Mouse (Mus musculus): ENCODE measurements around the gene Lrrk1. TPM values are rescaled to one million over a fixed set of nuclear protein-coding genes. Genes with fewer than 3 reads are reported as not detected.
"Not testable (repeated sequence)": the region's sequence is repeated elsewhere in the genome, so short reads cannot be mapped to it uniquely, and the experiment has no call there.

Lrrk1 gene
- total RNA-seq, 2 experiments from 2014 or later, result 12.4 to 16.4 TPM

DNA sequence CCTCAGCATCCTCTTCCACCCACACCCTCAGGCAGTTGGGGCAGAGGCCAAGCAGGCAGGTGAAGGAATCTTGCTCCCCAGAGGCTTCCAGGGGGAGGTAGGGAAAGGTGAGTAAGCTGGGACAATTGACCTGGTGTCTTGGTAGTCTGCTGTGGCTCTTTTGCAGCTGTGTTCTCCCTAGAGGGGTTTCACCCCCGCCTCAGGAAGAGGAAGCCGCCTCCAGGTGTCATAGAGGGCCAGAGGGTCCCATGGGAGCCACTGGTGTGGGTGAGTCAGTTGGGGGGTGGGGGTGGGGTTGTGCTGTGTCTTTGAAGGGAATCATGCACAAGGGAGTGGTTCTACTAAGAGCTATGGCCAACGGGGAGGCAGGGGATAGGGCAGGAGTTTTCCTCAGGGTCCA is 193.6 kb downstream of the Lrrk1 start:
- DNase-seq, result no peak

DNA sequence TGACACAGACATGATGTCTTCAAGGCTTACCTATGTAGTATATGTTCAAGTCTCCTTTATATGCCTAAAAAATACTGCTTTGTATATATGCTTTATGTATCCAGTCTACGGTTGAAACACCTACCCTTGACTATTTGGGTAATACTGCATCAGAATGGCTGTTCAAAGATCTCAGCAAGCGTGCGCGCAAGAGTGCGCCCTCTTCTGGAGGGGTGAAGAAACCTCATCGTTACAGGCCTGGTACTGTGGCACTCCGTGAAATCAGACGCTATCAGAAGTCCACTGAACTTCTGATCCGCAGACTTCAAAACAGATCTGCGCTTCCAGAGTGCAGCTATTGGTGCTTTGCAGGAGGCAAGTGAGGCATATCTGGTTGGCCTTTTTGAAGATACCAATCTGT is 197.8 kb downstream of the Lrrk1 start:
- DNase-seq, result not testable (repeated sequence)

DNA sequence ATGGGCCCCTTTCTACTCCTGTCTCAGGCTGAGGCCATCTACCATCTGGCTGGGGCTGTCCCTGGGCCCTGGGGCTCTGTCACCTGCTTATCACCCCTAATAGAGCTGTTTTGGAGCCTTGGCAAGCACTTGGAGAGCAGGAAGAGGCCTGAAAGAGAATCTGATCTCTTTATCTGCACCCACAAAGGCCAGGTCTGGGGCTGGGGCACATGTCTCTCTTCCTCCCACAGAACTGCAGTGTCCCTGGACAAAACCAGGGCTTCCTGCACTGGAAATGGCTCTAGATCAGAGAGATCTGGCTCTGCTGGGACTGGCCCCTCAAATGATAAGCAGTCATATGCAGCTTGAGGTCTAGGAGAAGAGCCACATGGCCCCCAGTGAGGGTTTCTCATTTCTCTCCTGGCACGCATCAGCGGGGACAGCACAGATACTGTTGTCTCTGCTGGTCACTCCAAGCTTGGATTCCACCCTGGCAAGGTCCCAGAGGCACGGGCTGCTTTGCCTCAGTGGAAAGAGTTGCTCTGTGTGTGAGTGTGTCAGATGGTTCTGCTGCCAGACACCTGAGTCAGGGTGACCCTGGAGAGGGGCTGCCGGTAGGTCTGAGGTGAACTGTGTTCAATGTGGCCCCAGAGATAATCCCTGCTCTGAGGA is 200.4 kb downstream of the Lrrk1 start:
- DNase-seq, result no peak

DNA sequence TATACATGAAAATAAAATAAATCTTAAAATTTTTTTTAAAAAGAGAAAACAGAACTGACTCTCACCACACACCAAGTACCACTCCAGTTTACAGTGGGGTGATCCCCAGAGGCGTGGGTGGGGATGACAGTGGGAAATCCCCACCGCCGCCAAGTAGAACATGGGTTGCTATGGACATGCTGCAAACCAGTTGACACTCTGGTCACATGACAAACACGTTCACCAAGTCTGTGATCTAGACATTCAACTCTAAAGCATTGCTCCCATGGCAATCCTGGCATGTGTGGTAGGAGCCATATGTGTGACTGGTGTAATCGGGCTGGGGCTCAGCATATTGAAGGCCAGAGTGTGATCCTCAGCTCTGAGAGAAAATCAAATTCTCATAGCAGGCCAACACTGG is 202.8 kb downstream of the Lrrk1 start:
- DNase-seq, result no peak

DNA sequence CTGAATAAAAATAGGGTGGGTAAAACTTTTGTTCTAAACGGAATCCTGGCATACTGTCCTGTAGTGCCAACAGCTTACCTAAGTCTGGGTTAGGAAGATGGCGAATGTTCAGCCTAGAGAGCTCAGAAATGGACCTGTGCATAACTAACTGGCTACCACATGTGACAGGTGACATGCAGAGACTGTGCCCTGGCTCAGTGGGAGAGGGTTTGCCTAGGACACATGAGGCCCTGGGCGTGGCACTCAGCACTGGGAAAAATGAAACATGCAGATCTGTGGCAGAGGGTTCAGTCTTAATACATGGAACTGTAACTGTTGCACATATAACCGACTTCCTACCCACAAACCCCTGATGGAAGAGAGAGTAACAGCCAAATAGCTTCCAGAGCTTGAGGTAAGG is 204.1 kb downstream of the Lrrk1 start:
- DNase-seq, result no peak

DNA sequence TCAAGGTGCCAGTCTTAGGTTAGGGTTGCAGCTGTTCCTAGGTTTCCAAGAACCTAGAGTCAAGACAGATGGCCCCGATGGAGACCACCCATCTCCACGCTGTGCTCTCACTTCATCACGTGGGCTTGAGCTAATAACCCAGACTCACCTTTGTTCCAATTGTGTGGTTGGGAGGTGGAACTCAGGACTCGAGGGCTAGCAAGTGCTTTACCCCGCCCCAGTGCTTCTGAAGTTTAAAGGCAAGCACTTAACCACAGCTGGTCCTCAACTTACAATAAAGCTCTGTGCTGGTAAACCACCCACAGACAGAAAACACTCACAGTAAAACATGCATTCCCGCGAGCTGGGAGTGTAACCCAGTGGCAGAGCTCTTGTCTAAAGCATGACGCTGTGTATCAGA is 204.7 kb downstream of the Lrrk1 start:
- DNase-seq, result no peak

DNA sequence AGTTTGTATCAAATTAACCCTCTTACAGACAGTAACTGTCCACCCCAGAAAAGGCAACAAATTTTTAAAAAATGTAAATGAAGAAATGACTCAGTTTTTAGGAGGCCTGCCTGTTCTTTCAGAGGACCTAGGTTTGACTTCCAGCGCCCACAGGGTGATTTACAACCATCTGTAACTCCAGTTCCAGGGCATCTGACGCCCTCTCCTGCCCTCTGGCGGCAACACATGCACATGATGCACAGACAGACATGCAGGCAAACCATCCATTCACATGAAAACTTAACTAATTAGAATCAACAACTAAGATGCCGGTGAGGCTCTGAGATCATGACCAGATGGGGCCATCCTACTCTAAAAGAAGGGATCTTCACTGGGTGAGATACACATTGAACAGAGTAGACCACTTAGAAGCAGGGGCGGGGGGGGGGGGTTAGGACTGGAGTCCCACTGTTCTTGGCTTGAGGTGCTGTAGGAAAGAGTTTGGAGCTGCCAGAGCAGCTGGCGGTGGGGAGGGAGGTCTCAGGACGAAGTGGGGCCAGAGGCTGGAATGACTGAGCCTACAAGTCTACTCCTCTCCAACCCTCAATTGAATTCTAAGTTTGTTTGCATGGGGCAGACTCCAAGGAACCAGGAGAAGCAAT is 206.0 kb downstream of the Lrrk1 start:
- no peak for DNase-seq

DNA sequence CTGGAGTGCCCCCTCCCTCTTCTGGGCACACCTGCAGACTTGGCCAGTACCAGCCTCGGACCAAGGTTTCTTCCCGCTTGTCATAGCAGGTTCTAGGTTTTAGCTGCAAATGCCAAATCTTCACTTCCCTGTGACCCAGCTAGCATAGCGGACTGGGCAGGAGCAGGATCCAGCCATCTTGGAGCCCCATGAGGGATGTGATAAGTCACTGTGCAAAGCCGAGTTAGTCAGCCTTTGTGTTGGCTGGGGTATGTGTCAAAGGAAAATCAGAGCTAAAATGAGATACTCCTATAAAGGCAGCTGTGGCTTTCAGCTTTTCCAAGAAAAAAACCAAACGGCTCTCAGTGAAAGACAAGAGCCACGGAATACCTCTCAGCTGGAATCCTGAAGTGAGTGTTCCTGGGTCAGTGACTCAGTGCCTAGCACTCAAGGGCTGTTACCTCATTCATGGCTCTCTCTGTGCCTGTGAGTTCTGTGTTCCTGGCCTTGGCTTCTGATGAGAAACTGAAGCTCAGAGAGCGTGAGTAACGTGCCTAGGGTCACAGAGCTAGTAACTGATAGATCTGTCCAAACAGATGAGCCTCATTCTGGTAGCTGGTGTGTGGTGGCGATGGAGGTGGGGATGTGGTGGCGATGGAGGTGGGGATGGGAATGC is 207.3 kb downstream of the Lrrk1 start:
- DNase-seq, result no peak

DNA sequence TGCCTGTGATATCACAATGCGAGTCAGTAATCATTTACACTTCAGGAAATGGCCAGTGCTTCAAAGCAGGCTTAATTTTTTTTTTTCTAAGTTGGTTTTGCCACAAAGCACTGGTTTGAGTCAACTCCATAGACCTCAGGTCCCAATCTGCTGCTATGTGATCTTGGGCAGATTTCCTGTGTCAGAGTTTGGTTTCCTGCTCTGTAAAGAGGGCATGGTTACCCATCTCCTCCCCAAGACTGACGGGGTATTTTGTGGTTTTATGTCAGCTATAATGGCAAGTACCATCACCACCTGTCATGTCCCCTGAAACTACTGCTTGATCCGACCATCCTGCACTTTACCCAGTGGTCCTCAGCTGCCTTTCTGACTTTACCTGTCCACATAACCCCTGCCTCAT is 207.9 kb downstream of the Lrrk1 start:
- DNase-seq, result no peak

DNA sequence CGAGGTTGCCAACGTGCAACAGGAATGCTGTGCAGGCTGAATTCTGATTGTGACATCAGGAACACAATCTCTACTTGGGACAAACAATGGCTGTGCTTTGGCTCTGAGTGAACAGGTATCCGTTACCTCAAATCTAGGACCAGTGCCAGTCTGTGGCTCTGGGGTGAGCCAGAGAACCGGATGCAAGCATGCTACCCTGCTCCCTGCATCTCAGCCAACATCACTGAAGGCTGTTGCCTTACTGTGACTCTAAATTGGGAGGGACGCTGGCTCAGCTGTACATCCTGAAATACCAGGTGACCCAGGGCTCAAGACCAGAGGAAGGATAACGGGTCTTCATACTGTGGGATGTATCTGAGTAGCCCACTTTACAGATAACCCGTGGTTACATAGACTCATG is 208.4 kb downstream of the Lrrk1 start:
- DNase-seq, result no peak

DNA sequence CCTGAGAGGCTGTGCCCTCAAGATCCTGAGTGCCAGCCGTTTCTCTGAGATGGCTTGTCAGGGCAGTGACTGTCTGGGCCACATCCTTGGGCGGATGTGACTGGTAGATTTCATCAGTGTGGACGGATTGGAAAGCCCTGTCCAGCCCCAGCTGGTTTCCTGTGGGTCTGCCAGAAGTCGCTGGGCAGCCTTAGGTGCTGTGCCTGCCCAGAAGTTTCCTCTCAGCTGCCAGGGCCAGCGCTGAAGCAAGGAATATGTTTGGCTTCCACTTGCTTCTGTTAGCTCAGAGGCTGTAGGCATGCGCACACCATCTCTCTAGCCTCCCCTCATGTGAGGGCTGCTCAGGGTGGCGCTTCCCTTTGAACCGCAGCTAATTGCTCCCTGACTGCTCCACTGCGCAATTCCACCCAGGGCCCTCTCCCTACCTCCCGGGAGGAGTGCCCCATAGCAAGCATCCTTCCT is 209.0 kb downstream of the Lrrk1 start:
- peak; percentile 65 for DNase-seq

DNA sequence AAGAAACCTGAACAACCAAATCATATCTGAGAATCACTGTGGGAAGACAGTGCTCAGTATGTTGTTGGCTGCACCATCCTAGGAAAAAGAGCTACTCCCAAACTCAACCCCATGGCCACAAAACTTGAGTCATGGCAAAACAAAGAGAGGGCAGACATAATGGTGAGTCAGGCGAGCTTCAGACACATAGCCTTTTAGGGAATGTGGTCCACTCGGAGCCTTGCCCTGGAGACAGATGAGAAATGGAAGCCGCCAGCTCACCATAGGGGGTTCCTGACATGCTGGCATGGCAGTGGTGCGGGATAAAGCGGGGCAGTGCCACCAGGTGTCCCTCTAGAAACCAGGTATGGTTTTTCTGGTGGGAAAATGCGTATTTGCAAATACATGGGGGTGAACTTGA is 210.0 kb downstream of the Lrrk1 start:
- DNase-seq, result no peak

DNA sequence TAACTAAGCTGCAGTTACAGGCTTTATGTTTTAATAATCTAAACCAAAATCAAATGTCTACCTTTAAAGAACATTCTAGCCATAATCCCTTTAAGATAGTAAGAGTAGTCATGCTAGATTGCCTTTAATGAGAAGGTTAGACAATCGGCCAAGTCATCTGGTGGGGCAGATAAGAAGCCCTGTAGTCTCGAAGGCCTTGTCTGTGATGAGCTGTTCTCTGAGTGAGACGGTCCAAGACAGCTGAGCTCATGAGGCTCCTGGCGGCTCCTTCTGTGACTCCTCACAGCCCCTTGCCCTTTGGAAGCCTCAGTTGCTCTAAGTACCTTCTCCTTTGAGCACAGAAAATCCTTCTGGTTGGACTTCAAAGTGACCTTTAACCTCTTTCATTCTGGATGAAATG is 211.2 kb downstream of the Lrrk1 start:
- DNase-seq, result no peak

Small RNA genes within 50 kb of the gene (microRNA-seq; reads per million reads assigned to microRNA genes)
- not detected for gene Mir7057

Other genes with a start within 250 kb of the Lrrk1 start
- gene Gm10974, start 22.4 kb downstream of the Lrrk1 start, total RNA-seq (2021), result not detected
- gene Aldh1a3, start 39.2 kb upstream of the Lrrk1 start, total RNA-seq (2021), result 10 to 100 TPM; 11.4 to 12.4 TPM